Mouse (Mus musculus) ES-Bruce4 (cell line): ENCODE measurements around the gene Adtrp.

ENCODE experiments used
- CTCF ChIP-seq: IDR thresholded peaks from one replicate; pipeline ENCODE4 v1.8.1; 2011; ENCODE audit warnings: low read depth, low read length
- POLR2A ChIP-seq: IDR thresholded peaks from one replicate; pipeline ENCODE4 v1.8.1; 2011; ENCODE audit warnings: low read length; ENCODE audit not compliant: insufficient read depth

DNA sequence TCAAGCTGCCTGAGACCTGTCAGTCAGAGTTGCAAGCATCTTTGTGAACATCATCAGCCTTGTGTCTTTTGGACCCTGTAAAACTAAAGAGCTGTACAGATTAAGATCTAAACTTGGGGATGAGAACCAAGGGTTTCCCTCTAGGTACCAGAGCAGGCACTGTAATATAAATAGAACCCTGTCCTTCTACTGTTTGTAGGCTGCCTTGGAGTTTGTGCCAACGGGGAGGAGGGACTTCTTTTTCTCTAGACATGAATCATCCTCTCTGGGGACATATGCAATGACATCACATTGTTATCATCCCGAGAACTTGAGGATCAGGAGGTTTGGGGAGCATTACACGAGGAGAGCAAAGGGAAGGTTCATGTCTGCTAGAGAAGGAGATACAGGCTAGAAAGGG lies 24.4 kb downstream of the Adtrp start:
- TF ChIP-seq CTCF (no peak), POLR2A (no peak)
